Mouse (Mus musculus) heart, embryonic 15.5 days (tissue): ENCODE results near the gene Aip. TPM values are rescaled to one million over a fixed set of nuclear protein-coding genes. Genes with fewer than 3 reads are reported as not detected.

Experiments
- ATAC-seq: fragments of 200-750 bp; cut with Nextera tagmentation; replicated peaks from 2 replicates; pipeline ENCODE4 v1.8.0; 2017; ENCODE audit warnings: low read depth, moderate TSS enrichment; ENCODE audit not compliant: insufficient number of reproducible peaks, insufficient read depth, low FRiP score
- H3K27ac ChIP-seq: fragments of 300-500 bp; sonication (generic); 2 replicates; pipeline ENCODE4 v1.5.1; 2015; ENCODE audit warnings: mild to moderate bottlenecking, inconsistent platforms
- H3K27me3 ChIP-seq: fragments of 300-500 bp; sonication (generic); 2 replicates; pipeline ENCODE4 v1.6.1; 2015; ENCODE audit warnings: inconsistent platforms
- H3K36me3 ChIP-seq: fragments of 300-500 bp; sonication (generic); 2 replicates; pipeline ENCODE4 v1.6.1; 2015; ENCODE audit warnings: mild to moderate bottlenecking, inconsistent platforms
- H3K4me1 ChIP-seq: fragments of 300-500 bp; sonication (generic); replicated peaks from 2 replicates; pipeline ENCODE4 v1.6.1; 2015; ENCODE audit warnings: inconsistent platforms
- H3K4me2 ChIP-seq: fragments of 300-500 bp; sonication (generic); 2 replicates; pipeline ENCODE4 v1.6.1; 2015; ENCODE audit warnings: inconsistent platforms, mild to moderate bottlenecking, moderate library complexity
- H3K4me3 ChIP-seq: fragments of 300-500 bp; sonication (generic); 2 replicates; pipeline ENCODE4 v1.5.1; 2015; ENCODE audit warnings: mild to moderate bottlenecking, inconsistent platforms
- H3K9ac ChIP-seq: fragments of 300-500 bp; sonication (generic); 2 replicates; pipeline ENCODE4 v1.6.1; 2015; ENCODE audit warnings: mild to moderate bottlenecking, inconsistent platforms
- H3K9me3 ChIP-seq: fragments of 300-500 bp; sonication (generic); replicated peaks from 2 replicates; pipeline ENCODE4 v1.6.1; 2016; ENCODE audit warnings: inconsistent platforms
- WGBS: fragments of 180-500 bp; shearing (Covaris S2); methylation state at CpG from one replicate; pipeline ENCODE4 v1.1.7; 2015; ENCODE audit warnings: mixed read lengths; 5-methylcytosine and 5-hydroxymethylcytosine counted together
- polyA plus RNA-seq: library from polyadenylated mRNA; unstranded; fragments of >200 nt; fragmentation: Nextera tagmentation; extraction: Ambion mirVana; gene quantifications from 2 replicates; pipeline ENCODE4 v1.2.1, GENCODE M21; 2015

The Aip gene
- polyA plus RNA-seq: 78.1 and 92.5 TPM in 2 replicates

DNA sequence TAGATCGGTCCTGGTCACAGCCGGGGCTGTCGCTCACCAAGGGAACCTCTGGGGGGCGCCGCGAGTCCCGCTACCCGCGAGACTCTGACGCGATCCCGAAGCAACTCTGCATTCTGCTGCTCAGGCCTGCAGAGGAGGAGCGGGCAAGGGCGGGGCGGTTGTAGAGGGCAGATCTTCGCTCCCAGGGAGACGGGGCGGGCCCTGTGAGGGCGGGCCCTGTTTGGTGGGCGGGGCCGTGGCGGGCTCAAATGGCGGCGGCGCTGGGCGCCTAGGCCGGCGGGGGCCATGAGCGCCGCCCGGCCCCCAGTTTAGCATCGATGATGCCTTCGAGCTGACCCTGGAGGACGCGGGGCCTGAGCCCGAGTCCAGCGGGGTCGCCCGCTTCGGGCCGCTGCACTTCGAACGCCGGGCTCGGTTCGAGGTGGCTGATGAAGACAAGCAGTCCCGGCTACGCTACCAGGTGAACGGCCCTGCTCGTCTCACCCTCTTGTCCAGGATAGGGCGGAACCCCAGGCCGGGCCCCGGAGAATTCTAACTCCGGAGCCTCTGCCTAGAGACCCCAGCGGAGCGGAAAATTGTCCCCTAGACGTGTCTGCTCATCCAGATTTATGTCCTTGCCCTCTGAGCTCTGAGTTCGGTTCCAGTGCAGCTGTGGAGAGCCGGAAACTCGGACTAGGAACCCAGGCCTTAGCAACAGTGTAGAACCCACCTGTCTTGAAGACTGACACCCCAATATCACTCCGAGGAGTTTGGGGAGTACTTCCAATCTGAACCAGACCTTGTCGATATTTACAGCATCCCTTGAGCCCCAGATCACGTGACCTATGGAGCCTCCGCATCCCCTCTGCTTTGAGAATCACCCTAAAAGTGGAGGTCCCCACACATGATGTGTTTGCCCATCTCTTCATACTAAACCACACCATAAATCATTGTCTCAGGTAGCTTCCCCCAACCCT is at the start of gene Aip:
Aip (minus strand) TSS at position 118 of the 956 bp plus-strand sequence.
- H3K27ac ChIP-seq: peak within 1 kb of the TSS; percentile 72

DNA sequence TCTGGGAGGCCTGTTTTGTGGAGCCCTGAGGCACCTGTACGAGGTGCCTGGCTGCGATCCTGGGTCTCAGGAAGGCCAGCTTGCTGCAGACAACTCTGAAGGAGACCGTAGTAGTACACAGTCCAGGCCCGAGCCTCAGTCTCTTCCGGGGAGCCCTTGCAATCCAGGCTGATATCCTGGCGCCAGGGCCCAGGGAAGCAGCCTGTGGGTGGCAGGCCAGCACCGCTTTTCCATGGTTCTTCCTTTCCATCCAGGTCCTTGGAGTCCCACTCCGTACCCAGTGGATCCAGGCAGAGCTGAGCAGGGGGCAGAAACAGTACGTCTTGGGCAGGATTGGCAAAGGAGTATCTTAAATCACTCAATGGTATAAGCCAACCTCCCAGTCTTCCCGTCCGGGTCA is 47.3 kb upstream of the Aip start:
- H3K27me3 ChIP-seq: no peaks in the 10 kb centered on the region
- 77% methylated on average over 11 of the region's 11 CpGs for WGBS
- H3K9ac ChIP-seq: peak overlapping the region; percentile 32; the same call in 1 of the 2 replicates
- no peak for ATAC-seq
- no peak overlapping the region for H3K4me2 ChIP-seq
- H3K4me1 ChIP-seq: peaks cover 54% of the 10 kb centered on the region
- no peaks in the 10 kb centered on the region for H3K9me3 ChIP-seq
- H3K4me3 ChIP-seq: no peak overlapping the region
- peak overlapping the region; percentile 92 for H3K27ac ChIP-seq
- no peaks in the 10 kb centered on the region for H3K36me3 ChIP-seq

More for the DNA sequence above, at the start of gene Aip:
- H3K9ac ChIP-seq: peak within 1 kb of the TSS; percentile 83
- peaks cover 23% of the 10 kb centered on the region for H3K36me3 ChIP-seq
- no peaks in the 10 kb centered on the region for H3K27me3 ChIP-seq
- ATAC-seq: peak; percentile 96
- under 1% methylated on average over 64 of the region's 64 CpGs for WGBS
- no peaks in the 10 kb centered on the region for H3K9me3 ChIP-seq
- H3K4me3 ChIP-seq: peak within 1 kb of the TSS; percentile 82
- H3K4me1 ChIP-seq: peaks cover 21% of the 10 kb centered on the region
- H3K4me2 ChIP-seq: peak within 1 kb of the TSS; percentile 70

DNA sequence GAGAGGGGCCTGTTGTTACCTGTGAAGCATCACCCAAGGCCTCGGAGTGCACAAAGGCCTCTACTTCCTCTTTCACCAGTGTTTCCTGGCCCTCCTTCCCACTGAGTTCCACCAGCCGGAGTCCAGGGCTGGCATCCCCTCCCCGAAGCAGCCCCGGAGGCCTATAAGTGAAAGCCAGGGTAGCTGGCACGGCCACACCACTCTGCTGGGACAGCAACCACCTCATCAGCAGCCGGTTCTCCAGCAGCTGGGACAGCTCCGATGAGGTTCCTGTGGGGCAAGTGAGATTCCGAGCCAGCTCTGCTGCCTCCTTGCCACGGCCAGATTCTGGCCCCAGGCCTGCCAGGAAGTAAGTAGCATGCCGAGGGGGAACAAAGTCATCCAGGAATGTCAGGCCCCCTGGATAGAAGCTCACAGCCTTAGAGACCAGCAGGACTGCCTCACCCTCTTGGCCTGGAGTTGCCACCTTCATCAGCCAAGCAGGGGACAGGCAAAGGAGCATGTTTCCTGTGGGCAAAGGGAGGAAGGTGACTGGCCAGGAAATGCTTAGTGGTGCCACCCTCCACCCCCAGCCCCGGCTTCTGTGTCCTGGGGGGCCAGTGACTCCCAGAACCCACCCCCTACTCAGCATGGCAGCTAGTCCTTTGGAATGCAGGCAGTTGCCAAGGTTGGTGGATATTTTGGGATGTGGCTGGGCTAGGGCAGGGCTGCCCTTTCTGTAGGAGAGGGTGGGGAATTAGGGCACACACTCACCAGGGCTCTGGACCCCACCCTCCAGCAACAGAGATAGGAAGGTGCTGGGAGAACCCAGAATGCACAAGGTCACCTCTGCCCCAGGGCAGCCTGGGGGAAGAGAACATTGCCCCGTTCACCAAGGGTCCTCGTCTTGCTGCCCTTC is 46.0 kb upstream of the Aip start:
- Histone ChIP-seq H3K4me1 (peaks cover 66% of the 10 kb centered on the region), H3K27me3 (no peaks in the 10 kb centered on the region), H3K9ac (peak overlapping the region; percentile 23; the same call in 1 of the 2 replicates), H3K36me3 (no peaks in the 10 kb centered on the region), H3K4me3 (peak overlapping the region; percentile 6; the same call in 1 of the 2 replicates), H3K4me2 (peak overlapping the region; percentile 44), H3K27ac (peak overlapping the region; percentile 92), H3K9me3 (no peaks in the 10 kb centered on the region)
- ATAC-seq: peak; percentile 28; the same call in 1 of the 2 replicates
- 34% methylated on average over 13 of the region's 13 CpGs for WGBS

DNA sequence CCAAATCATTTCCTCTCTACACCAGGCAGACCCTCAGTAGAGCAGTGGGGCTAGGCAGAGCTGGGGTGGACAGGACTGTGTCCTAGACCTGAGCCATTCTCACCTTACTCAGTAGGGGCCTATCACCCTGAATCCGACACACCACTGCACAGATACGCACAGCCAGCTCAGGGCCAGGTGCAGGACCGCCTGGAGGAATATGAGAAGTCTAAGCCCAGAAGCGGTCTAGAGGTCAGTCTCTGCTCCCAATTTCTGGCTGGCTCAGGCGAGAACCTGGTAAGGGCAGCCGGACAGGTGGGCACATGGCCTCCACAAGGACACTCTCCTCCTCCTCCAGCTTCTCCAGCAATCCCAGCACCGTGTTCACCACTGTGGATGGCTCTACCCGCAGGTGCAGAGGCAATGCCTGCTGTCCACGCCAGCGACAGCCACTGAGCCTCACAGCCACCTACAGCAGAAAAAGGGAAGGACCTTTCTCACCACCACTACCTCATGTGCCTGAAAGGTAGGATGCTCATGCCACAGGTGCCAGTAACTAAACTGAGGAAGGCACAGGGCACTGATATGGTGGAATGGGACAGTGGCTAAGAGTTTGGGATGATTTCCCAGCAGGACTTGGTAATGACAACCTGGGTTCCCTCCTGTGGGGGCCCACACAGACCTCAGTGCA is 45.2 kb upstream of the Aip start:
- no peak for ATAC-seq
- H3K4me1 ChIP-seq: peaks cover 71% of the 10 kb centered on the region
- no peaks in the 10 kb centered on the region for H3K9me3 ChIP-seq
- 91% methylated on average over 10 of the region's 10 CpGs for WGBS
- H3K9ac ChIP-seq: peak overlapping the region; percentile 23; the same call in 1 of the 2 replicates
- no peaks in the 10 kb centered on the region for H3K36me3 ChIP-seq
- peak overlapping the region; percentile 92 for H3K27ac ChIP-seq
- peak overlapping the region; percentile 6; the same call in 1 of the 2 replicates for H3K4me3 ChIP-seq
- no peaks in the 10 kb centered on the region for H3K27me3 ChIP-seq
- H3K4me2 ChIP-seq: peak overlapping the region; percentile 44

DNA sequence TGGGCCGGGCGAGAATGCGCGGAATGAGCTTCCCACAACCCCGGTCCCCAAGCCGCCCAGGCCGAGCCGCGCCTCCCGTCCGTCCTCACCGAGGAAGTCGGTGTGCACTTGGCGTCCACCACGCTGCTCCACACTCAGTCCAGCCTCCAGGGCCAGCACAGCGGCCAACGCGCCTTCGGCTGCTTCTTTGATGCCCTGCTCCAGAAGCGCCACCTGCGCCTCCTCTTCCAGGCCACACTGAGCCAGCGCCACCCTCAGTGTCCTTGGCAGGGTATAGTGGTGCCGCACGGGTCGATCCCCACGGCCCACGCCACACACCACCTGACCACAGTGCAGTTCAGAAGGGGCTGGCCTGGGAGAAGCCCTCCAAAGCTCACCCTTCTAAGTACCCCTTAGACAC is 44.2 kb upstream of the Aip start:
- H3K9ac ChIP-seq: peak overlapping the region; percentile 84
- peak overlapping the region; percentile 92 for H3K4me2 ChIP-seq
- H3K9me3 ChIP-seq: no peaks in the 10 kb centered on the region
- H3K27me3 ChIP-seq: no peaks in the 10 kb centered on the region
- H3K4me3 ChIP-seq: peak overlapping the region; percentile 54
- 6% methylated on average over 27 of the region's 27 CpGs for WGBS
- no peaks in the 10 kb centered on the region for H3K36me3 ChIP-seq
- H3K4me1 ChIP-seq: peaks cover 61% of the 10 kb centered on the region
- peak overlapping the region; percentile 96 for H3K27ac ChIP-seq
- peak; percentile 19 for ATAC-seq

DNA sequence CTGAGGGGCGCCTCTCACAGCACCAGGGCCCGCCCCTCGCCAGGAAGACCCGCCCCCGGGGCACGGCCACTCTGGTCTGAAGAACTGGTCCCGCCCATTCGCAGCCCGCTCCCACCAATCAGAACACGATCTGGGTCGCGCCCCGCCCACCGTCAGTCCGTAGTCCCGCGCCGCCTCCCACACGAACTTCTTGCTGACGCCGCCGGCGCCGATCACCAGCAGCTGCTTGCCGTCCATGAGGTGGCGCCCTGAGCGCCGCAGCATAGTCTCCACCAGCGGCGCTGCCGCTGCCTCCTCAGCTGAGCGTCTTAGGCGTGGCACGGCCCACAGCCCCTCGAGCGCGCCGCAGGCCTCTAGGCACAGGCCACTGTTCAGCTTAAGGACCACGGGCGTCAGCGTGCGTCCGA is 43.7 kb upstream of the Aip start:
- peak overlapping the region; percentile 54 for H3K4me3 ChIP-seq
- under 1% methylated on average over 43 of the region's 43 CpGs for WGBS
- H3K9me3 ChIP-seq: no peaks in the 10 kb centered on the region
- H3K27ac ChIP-seq: peak overlapping the region; percentile 96
- H3K4me1 ChIP-seq: peaks cover 58% of the 10 kb centered on the region
- H3K4me2 ChIP-seq: peak overlapping the region; percentile 92
- H3K36me3 ChIP-seq: no peaks in the 10 kb centered on the region
- no peaks in the 10 kb centered on the region for H3K27me3 ChIP-seq
- ATAC-seq: peak; percentile 92
- H3K9ac ChIP-seq: peak overlapping the region; percentile 84

DNA sequence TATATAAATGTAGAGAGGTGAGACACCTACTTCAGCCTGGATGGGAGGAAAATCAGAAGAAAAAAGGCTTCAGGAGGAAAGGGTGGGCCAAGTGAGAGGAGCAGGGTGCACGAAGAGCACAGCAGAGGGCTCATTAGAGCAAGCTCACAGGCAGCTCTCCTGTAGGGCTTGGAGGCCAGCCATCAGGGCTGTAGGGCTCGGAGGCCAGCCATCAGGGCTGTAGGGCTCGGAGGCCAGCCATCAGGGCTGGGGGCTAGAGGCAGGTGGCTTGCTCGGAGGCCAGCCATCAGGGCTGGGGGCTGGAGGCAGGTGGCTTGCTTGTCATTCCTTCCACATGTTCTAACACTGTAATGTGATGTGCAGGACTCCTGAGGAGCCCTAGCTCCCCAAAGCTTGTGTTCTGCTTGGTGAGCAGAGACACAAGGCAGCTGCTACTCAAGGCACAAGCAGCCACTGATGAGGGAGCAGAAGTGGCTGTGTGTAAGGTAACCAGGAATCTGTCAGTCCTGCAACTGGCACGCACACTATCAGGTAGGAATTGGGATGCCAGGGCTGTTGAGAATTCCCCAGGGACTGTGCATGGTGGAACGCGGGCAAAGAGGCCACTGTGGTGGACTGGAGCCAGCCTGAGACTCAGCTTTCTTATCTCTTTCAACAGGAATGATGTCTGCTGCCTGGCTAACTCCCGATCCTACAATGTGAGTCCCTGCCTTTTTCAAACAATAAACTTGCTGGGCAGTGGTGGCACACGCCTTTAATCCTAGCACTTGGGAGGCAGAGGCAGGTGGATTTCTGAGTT is 41.2 kb upstream of the Aip start:
- Histone ChIP-seq H3K9me3 (no peaks in the 10 kb centered on the region), H3K4me2 (peak overlapping the region; percentile 26; the same call in 1 of the 2 replicates), H3K9ac (no peak overlapping the region), H3K4me1 (peaks cover 56% of the 10 kb centered on the region), H3K4me3 (no peak overlapping the region), H3K27me3 (no peaks in the 10 kb centered on the region), H3K36me3 (peaks cover under 1% of the 10 kb centered on the region; the same call in 1 of the 2 replicates), H3K27ac (peak overlapping the region; percentile 87)
- no peak for ATAC-seq
- 45% methylated on average over 9 of the region's 9 CpGs for WGBS

DNA sequence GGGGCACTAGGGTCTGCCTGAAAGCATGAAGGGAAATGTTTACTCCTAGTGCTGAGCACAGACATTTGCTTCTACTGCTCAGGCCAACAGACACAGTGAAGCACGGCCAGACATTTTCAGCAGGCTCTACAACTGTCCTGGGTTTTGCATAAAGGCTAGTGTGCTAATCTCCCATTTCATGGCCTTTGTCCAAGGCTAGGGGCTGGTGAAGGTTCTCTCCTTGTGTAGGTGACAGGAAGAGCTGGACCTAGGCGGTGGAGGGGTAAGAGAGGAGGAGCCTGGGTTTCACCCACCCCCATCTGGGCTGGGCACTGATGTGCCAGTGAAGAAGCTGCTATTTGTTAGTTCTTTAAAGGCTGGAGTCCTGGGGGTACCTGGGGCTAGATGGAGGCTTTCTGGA is 39.1 kb upstream of the Aip start:
- no peak overlapping the region for H3K4me2 ChIP-seq
- H3K4me3 ChIP-seq: no peak overlapping the region
- H3K36me3 ChIP-seq: peaks cover 14% of the 10 kb centered on the region
- no peak overlapping the region for H3K9ac ChIP-seq
- peaks cover 35% of the 10 kb centered on the region for H3K4me1 ChIP-seq
- H3K27me3 ChIP-seq: no peaks in the 10 kb centered on the region
- 68% methylated on average over 2 of the region's 2 CpGs for WGBS
- ATAC-seq: no peak
- H3K27ac ChIP-seq: no peak overlapping the region
- H3K9me3 ChIP-seq: no peaks in the 10 kb centered on the region

DNA sequence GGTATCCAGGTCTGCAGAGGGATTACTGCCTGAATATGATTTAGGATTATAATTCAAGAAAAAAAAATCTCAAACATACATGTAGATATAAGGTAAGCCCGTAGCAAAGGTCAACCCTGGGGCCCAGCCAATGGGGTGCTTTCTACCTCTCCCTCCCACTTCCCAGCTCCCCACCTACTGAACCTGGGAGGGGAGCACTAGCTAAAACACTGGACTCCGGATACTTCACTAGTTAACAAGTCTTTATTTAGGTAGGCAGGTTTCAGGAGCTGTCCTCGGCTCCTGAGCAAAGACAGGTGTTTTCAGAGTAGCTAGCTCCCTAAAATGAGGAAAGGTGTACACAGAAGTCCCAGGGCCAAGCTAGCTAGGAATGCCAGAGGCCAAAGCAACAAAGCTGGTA is 38.4 kb upstream of the Aip start:
- Histone ChIP-seq H3K4me3 (no peak overlapping the region), H3K36me3 (peaks cover 20% of the 10 kb centered on the region), H3K9me3 (no peaks in the 10 kb centered on the region), H3K9ac (no peak overlapping the region), H3K27me3 (no peaks in the 10 kb centered on the region), H3K4me2 (no peak overlapping the region), H3K27ac (no peak overlapping the region), H3K4me1 (peaks cover 32% of the 10 kb centered on the region)
- WGBS: 77% methylated on average over 3 of the region's 3 CpGs
- no peak for ATAC-seq

DNA sequence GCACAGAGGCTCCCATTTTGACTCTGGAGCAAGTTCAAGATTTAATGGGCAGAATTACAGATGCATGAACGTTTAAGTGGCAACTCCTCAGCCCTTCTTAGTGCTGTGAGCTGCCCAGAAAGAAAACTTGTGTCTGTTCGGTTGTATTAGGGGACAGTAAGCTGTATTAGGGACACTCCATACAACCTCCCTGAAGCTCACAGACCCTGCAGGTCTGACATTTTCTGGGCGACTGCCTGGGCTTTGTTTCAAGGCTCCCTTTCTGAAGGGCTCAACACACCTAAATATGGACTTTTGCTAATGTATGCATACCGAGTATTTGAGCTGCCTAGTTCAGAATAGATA is 37.9 kb upstream of the Aip start:
- Histone ChIP-seq H3K4me1 (peaks cover 32% of the 10 kb centered on the region), H3K27ac (peak overlapping the region; percentile 27), H3K9me3 (no peaks in the 10 kb centered on the region), H3K9ac (peak overlapping the region; percentile 83; the same call in 1 of the 2 replicates), H3K4me2 (peak overlapping the region; percentile 90), H3K36me3 (peaks cover 26% of the 10 kb centered on the region), H3K4me3 (peak overlapping the region; percentile 75), H3K27me3 (no peaks in the 10 kb centered on the region)
- WGBS: 35% methylated on average over 4 of the region's 4 CpGs
- ATAC-seq: no peak
